Mouse (Mus musculus): ENCODE measurements around the gene Olfr191. TPM values are rescaled to one million over a fixed set of nuclear protein-coding genes. Genes with fewer than 3 reads are reported as not detected.
"Not testable (repeated sequence)": the region's sequence is repeated elsewhere in the genome, so short reads cannot be mapped to it uniquely, and the experiment has no call there.

The Olfr191 gene
- not detected for total RNA-seq (2021)
- long read RNA-seq, experiment 1: 0 reads
- long read RNA-seq, experiment 2: 0 reads

DNA sequence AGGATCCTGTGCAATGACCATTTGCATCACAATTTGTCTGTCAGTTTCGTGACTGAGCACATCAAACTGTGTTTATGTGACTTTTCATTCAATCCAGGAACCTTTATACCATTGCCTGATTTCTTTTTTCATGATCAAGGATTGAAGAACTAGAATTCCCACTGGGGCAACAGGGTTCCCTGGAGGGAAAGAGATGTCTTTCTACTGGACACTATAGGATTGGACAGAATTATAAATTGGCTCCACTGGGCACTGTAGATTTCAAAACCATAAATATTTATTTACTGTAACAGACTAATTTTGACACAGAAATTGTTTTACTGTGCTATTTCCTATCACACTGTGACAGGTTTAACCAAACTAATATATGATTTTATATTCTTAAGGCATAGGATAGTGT, at the start of gene Olfr191:
Olfr191 (minus strand) TSS at position 101 of the 400 bp plus-strand sequence.
- intact Hi-C loops (cut with DNase I); DNase-seq: not testable (repeated sequence)

GRCm38 (mm10) chr16:59130740-59131139, 41.1 kb upstream of the Olfr191 start:
- intact Hi-C loops (cut with DNase I): no loop called here
- no peak for DNase-seq

DNA sequence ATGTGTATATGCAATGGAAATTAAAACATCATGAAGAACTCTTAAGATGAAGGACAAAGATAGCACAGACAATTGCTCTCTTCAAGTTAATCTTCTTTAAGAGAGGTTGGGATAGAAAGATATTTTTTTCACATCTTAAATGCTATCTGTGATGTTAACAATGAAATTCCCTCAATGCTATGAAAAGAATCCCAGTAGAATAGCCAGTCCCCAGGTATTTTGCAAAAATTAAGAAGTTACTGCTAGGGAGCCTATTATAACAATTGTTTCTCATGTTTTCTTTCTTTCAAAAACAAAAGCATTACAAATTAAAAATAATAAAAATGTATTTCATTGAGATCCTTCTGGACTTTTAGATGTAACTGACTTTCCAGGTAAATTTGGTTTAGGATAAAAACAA, 31.3 kb upstream of the Olfr191 start, which contains the start of gene Olfr194:
Olfr194 (minus strand) TSS at position 101 of the 400 bp plus-strand sequence.
- intact Hi-C loops (cut with DNase I): no loop called here
- no peak for DNase-seq

DNA sequence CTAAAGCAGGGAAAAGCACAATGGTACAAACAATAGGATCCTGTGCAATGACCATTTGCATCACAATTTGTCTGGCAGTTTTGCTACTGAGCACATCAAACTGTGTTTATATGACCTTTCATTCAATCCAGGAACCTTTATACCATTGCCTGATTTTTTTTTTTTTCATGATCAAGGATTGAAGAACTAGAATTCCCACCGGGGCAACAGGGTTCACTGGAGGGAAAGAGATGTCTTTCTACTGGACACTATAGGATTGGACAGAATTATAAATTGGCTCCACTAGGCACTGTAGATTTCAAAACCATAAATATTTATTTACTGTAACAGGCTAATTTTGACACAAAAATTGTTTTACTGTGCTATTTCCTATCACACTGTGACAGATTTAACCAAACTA, 22.2 kb upstream of the Olfr191 start, which contains the start of gene Olfr193:
Olfr193 (minus strand) TSS at position 101 of the 400 bp plus-strand sequence.
- intact Hi-C loops (cut with DNase I): no loop called here

DNA sequence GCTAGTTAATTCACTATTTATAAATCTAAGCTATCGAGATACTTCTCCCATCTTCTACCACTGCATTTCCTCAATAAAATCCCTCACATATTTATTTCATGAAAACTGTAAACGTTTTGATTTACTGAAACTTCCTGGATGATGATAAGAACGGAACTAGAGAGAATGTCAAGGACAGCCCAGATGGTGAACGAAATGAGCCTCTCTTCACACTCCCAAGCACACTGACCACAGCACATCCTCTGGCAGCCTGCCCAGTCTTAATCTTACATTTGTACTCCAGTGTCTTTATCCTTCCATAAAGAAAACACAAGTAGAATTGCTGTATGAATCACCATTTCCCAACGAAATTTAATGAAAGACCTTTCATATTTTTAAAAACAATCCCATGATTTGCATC, 18.9 kb upstream of the Olfr191 start:
- intact Hi-C loops (cut with DNase I); DNase-seq: not testable (repeated sequence)

More for the DNA sequence above, 22.2 kb upstream of the Olfr191 start, which contains the start of gene Olfr193:
- no peak for DNase-seq

GRCm38 (mm10) chr16:59105312-59105711, 15.7 kb upstream of the Olfr191 start:
- DNase-seq: no peak
- intact Hi-C loops (cut with DNase I): no loop called here

GRCm38 (mm10) chr16:59081113-59081512, 8.5 kb downstream of the Olfr191 start:
- DNase-seq; intact Hi-C loops (cut with DNase I): not testable (repeated sequence)

- no peak for DNase-seq
- intact Hi-C loops (cut with DNase I): no loop called here
These were observed 11.7 kb downstream of the Olfr191 start, which contains the start of gene Olfr190 for GRCm38 (mm10) chr16:59077905-59078304. Gene Olfr190, minus strand, starts transcription at chr16:59078005.

DNA sequence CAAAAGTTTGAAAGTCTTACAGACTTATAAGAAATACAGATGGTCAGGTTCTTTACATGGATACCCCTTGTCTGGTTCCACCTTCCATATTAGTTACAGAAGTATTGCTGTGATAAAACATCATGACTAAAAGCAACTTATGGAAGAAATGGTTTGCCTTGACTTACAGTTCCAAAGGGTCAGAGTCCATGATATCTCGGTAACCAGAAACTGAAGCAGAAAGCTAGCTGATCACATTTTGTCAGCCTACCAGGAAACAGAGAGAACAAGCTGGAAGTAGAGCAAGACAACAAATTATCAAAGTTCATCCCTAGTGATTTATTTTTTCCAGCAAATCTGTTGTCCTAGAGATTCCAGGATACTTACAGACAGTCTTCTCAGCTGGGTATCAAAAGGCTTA, 16.1 kb downstream of the Olfr191 start:
- no peak for DNase-seq
- intact Hi-C loops (cut with DNase I): no loop called here

- no peak for DNase-seq
- intact Hi-C loops (cut with DNase I): no loop called here
These were observed 17.9 kb downstream of the Olfr191 start for GRCm38 (mm10) chr16:59071755-59072154.

- DNase-seq; intact Hi-C loops (cut with DNase I): not testable (repeated sequence)
These were observed 27.2 kb downstream of the Olfr191 start for GRCm38 (mm10) chr16:59062411-59062810.

DNA sequence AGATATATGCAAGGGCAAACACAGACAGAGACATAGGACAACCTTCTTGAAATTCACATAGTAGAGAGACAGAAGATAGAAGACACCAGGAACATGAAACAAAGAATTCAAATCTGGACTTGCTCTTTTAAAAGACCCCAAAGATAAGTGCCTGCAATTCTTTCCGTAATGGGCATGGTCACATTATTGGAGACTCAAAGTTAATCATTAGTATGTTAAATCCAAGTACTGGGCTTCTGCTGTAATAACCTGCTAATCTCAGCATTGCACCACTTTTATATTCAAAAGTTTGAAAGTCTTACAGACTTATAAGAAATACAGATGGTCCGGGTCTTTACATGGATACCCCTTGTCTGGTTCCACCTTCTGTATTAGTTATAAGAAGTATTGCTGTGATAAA, 40.3 kb downstream of the Olfr191 start:
- DNase-seq; intact Hi-C loops (cut with DNase I): not testable (repeated sequence)

DNA sequence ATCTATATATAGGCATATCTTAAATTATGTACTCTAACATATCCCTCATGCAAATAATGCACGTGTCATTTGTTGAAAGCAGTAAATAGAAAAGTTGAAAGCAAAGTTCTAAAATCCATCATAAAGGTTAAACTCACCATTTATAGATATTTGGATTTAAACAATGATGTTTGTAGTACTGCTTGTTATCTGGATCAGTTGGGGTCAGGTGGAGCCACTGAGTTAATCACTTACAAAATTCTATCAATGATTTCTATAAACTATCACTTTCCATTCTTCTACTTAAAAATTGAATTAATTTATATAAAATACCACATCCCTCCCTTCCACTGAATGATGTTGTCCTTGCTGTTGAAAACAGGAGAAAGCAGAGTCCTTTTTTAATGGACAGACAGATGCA, 40.8 kb downstream of the Olfr191 start:
- no peak for DNase-seq
- intact Hi-C loops (cut with DNase I): no loop called here

DNA sequence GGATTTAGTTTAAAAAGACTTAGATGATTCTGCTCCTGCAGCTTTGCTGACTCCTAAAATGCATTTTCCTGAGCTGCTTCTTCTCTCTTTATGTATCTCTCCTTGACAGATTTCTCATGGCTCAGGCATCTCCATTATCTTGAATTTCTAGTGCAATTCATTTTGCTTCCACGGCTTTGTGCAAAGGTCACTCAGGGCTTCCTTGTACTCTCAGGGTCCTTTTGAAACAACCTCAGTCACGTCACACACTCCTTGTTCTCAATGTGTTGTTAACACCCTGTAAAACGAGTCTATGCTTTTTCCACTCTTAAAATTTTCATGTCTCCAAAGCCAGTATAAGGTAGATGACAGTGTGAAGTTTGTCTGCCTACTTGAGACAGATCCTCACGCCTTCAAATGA, 42.0 kb downstream of the Olfr191 start:
- DNase-seq: no peak
- intact Hi-C loops (cut with DNase I): no loop called here

GRCm38 (mm10) chr16:59045835-59046234, 43.8 kb downstream of the Olfr191 start:
- intact Hi-C loops (cut with DNase I): no loop called here

DNA sequence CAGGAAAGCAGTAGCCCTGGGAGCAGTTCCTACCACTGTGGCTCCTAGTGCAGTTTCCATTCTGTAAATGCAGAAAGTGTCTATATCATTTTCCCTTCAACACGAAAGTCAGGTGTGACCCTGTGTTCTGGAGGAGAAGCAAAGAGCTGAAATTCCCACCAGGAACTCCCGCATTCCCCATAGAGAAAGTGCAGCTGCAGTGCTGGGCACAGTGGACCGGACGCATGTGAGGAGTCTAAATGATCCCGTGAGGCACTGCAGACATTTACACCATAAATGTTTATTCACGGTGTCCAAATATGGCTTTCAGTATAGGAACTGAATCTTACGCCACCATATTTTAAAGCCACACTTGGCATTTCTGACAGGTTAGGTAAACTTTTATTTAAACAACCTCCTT, 49.9 kb downstream of the Olfr191 start, which contains the start of gene Olfr187:
Olfr187 (minus strand) TSS at position 58 of the 400 bp plus-strand sequence.
- DNase-seq: no peak
- intact Hi-C loops (cut with DNase I): no loop called here

More at GRCm38 (mm10) chr16:59045835-59046234, 43.8 kb downstream of the Olfr191 start:
- no peak for DNase-seq

Other genes with a start within 250 kb of the Olfr191 start
- not detected for gene Olfr177, start 215.1 kb downstream of the Olfr191 start, total RNA-seq (2021)
- gene Olfr178, start 197.8 kb downstream of the Olfr191 start, total RNA-seq (2021): not detected
- not detected for gene Olfr181, start 161.1 kb downstream of the Olfr191 start, total RNA-seq (2021)
- not detected for gene Olfr180, start 160.4 kb downstream of the Olfr191 start, total RNA-seq (2021)
- gene Olfr183, start 94.5 kb downstream of the Olfr191 start, total RNA-seq (2021): not detected
- gene Olfr186, start 59.5 kb downstream of the Olfr191 start, total RNA-seq (2021): not detected
- not detected for gene Olfr187, start 50.1 kb downstream of the Olfr191 start, total RNA-seq (2021)
- not detected for gene Olfr190, start 11.8 kb downstream of the Olfr191 start, total RNA-seq (2021)
- gene Olfr193, start 22.1 kb upstream of the Olfr191 start, total RNA-seq (2021): not detected
- not detected for gene Olfr194, start 31.2 kb upstream of the Olfr191 start, total RNA-seq (2021)
- gene Olfr195, start 57.2 kb upstream of the Olfr191 start, total RNA-seq (2021): not detected
- not detected for gene Olfr196, start 80.6 kb upstream of the Olfr191 start, total RNA-seq (2021)
- gene Olfr198, start 113.7 kb upstream of the Olfr191 start, total RNA-seq (2021): not detected
- gene Olfr199, start 129.9 kb upstream of the Olfr191 start, total RNA-seq (2021): not detected
- gene Olfr201, start 182.8 kb upstream of the Olfr191 start, total RNA-seq (2021): not detected
- not detected for gene Olfr202, start 197.0 kb upstream of the Olfr191 start, total RNA-seq (2021)
- gene Olfr203, start 209.1 kb upstream of the Olfr191 start, total RNA-seq (2021): not detected
- gene Olfr204, start 228.4 kb upstream of the Olfr191 start, total RNA-seq (2021): not detected
- not detected for gene Olfr205, start 241.3 kb upstream of the Olfr191 start, total RNA-seq (2021)

All from heart, postnatal 14 days (tissue).